Mouse (Mus musculus): ENCODE results near the gene E2f3. TPM values are rescaled to one million over a fixed set of nuclear protein-coding genes. Genes with fewer than 3 reads are reported as not detected.

The E2f3 gene
- polyA plus RNA-seq, 1 experiment from 2014 or later, result 4.3 TPM

Other genes starting within 250 kb of the E2f3 start
- gene Cdkal1, start 130.4 kb downstream of the E2f3 start, polyA plus RNA-seq (2015; fragmentation: Nextera tagmentation; extraction: Ambion mirVana), result 20.4 and 22.4 TPM in 2 replicates
- 2.3 and 8.7 TPM in 2 replicates for gene Mboat1, start 150.4 kb upstream of the E2f3 start, polyA plus RNA-seq (2015; fragmentation: Nextera tagmentation; extraction: Ambion mirVana)